Mouse (Mus musculus) liver, adult 10 weeks (tissue): Measurements from ENCODE around the gene Rfx7. TPM values are rescaled to one million over a fixed set of nuclear protein-coding genes. Genes with fewer than 3 reads are reported as not detected.

Experiments used
- polyA plus RNA-seq: library from polyadenylated mRNA; stranded (reverse); fragments of 350-450 nt; fragmentation: Illumina TruSeq; extraction: RNeasy Lipid Tissue Mini Kit (QIAGEN cat#74804); gene quantifications from one replicate; pipeline ENCODE4 v1.2.3, GENCODE M21; 2014; ENCODE audit warnings: low read depth, low replicate concordance

Rfx7 gene
- 15.3 TPM for polyA plus RNA-seq

DNA sequence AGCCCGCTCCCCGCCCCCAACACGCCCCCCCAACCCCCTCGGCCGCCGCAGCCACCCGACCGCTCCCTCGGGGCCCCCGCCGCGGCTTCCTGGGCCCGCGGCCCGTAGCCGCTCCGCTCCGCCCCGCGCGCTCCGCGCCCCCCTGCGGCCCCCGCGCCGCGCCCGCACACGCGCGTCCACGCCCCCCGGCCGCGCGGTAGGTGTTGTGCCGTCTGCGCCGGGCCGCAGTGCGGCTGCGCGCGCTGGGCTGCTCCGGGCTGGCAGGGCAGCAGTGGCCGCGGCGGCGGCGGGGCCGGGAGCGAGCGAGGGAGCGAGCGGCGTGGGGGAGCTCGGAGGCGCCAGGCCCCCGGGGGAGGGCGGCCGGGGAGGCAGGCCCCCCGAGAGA, at the start of gene Rfx7:
Rfx7 (plus strand) TSS at position 245 of the 385 bp plus-strand sequence.

DNA sequence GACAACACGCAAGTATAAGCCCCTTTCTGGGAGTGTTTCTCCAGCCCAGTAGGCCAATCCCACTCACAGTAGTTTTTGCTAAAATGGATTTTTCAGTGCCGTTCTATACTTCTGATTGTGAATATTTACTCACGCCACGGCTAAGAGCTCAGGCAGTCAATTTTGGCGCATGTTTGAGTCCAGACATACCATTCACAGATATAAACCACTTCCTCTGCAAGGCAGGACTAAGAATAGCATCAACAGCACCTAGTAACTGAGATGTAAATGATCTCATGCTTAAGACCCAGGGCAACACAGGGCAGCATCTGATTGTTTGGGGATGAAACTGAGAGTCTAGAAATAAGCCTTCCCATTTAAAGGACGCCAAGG, 39.9 kb upstream of the Rfx7 start, which contains the start of gene Tex9:
Tex9 (minus strand) TSS at position 19 of the 372 bp plus-strand sequence.

DNA sequence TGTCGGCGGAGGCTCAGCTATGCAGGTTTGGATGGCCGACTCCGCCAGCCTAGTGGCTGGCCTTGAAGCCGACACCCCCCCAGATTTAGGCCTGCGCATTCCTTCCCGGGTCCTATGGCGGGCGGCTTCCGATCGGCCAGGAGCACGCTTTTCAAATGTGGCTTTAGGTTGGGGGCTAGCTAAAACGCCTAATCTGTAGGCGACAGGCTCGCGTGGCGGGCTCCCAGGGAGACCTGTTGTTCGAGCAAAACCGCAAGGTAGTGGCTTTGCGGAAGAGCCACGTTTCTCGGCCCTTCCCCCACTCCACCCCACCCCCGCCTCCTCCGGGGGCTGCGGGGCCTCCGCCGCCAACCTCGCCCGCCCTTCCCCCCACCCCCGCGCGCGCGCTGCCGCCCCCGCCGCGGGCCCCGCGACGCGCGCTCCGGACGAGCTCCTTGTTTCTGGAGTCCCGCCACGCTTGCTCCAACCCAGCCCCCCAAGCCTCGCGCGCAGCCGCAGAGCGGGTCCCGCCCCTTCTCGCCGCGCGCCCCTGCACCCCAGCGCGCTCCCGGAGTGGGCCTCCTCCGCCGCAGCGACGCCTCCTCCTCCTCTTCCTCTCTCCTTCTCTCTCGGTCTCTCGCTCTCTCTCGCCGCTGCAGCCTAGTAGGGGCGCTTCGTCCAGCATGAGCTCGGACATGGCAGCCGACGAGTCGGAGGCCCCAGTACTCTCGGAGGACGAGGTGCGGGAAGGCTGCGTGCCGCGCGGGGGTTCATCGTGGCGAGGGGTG, 130.0 kb downstream of the Rfx7 start, which contains the start of gene Nedd4:
Nedd4 (plus strand) TSS at position 452 of the 767 bp plus-strand sequence.

Other genes with a start within 250 kb of the Rfx7 start
- gene Mns1, start 94.2 kb upstream of the Rfx7 start, polyA plus RNA-seq, result 0.08 TPM
- 2.5 TPM for gene Tex9, start 40.0 kb upstream of the Rfx7 start, polyA plus RNA-seq
- 119 TPM for gene Nedd4, start 130.1 kb downstream of the Rfx7 start, polyA plus RNA-seq